Mouse (Mus musculus) frontal cortex, adult (tissue): ENCODE results near the gene Dlec1.

Source experiments
- ATAC-seq: cut with Nextera tagmentation; 2 replicates; pipeline ENCODE4 v1.9.2; 2017; ENCODE audit warnings: mild to moderate bottlenecking, moderate library complexity, mixed read lengths; ENCODE audit not compliant: low TSS enrichment

The Dlec1 gene

GRCm38 (mm10) chr9:119142066-119142465 is 39.8 kb downstream of the Dlec1 start:
- ATAC-seq, result no peak

GRCm38 (mm10) chr9:119143372-119143771 is 41.1 kb downstream of the Dlec1 start:
- ATAC-seq, result no peak

GRCm38 (mm10) chr9:119144696-119145095 is 42.4 kb downstream of the Dlec1 start:
- ATAC-seq, result no peak

GRCm38 (mm10) chr9:119145137-119145536 is 42.9 kb downstream of the Dlec1 start:
- ATAC-seq, result no peak

- ATAC-seq, result no peak
These were observed 43.4 kb downstream of the Dlec1 start for GRCm38 (mm10) chr9:119145638-119146037.

GRCm38 (mm10) chr9:119146098-119146770 is 44.0 kb downstream of the Dlec1 start:
- no peak for ATAC-seq

- ATAC-seq, result no peak
These were observed 47.3 kb downstream of the Dlec1 start for GRCm38 (mm10) chr9:119149601-119150000.

- no peak for ATAC-seq
These were observed 49.5 kb downstream of the Dlec1 start for GRCm38 (mm10) chr9:119151751-119152150.

- ATAC-seq, result no peak
These were observed 53.1 kb downstream of the Dlec1 start for GRCm38 (mm10) chr9:119155416-119155815.

- ATAC-seq, result no peak
These were observed 53.5 kb downstream of the Dlec1 start for GRCm38 (mm10) chr9:119155826-119156225.

GRCm38 (mm10) chr9:119156278-119157201 is 54.3 kb downstream of the Dlec1 start, which contains the start of gene Acaa1b:
Gene Acaa1b, minus strand, starts transcription at chr9:119157093.
- ATAC-seq, result peak; percentile 88

- no peak for ATAC-seq
These were observed 56.6 kb downstream of the Dlec1 start, which contains the start of gene Gm47289 for GRCm38 (mm10) chr9:119158861-119159260. Gene Gm47289, plus strand, starts transcription at chr9:119159161.

GRCm38 (mm10) chr9:119160689-119161088 is 58.4 kb downstream of the Dlec1 start:
- ATAC-seq, result no peak

GRCm38 (mm10) chr9:119164743-119165142 is 62.5 kb downstream of the Dlec1 start:
- ATAC-seq, result no peak

GRCm38 (mm10) chr9:119165548-119165947 is 63.3 kb downstream of the Dlec1 start:
- no peak for ATAC-seq

GRCm38 (mm10) chr9:119167608-119168007 is 65.3 kb downstream of the Dlec1 start:
- ATAC-seq, result no peak

GRCm38 (mm10) chr9:119179292-119179691 is 77.0 kb downstream of the Dlec1 start:
- ATAC-seq, result no peak

- ATAC-seq, result no peak
These were observed 79.0 kb downstream of the Dlec1 start for GRCm38 (mm10) chr9:119181241-119181728.

- peak; percentile 84 for ATAC-seq
These were observed 90.1 kb downstream of the Dlec1 start for GRCm38 (mm10) chr9:119192202-119192990.
